Mouse (Mus musculus) left cerebral cortex, postnatal 14 days (tissue): Measurements from ENCODE around the gene Nme3. TPM values are rescaled to one million over a fixed set of nuclear protein-coding genes. Genes with fewer than 3 reads are reported as not detected.

ENCODE experiments used
- DNase-seq, 2 experiments: peaks; one replicate each; pipeline ENCODE4 v3.0.0; 2021 to 2022; ENCODE audit warnings: low spot score in 2 of 2, mixed read lengths in 1 of 2
- intact Hi-C: fragments of 180-260 bp; cut with DNase I; formaldehyde crosslinking; loops from one replicate; pipeline ENCODE4 v1.15.1; 2025
- long read RNA-seq, 2 experiments: library from polyadenylated mRNA; stranded (forward); transcript quantifications; one replicate each; pipeline ENCODE4 v2.0.0; 2021
- total RNA-seq, 2 experiments: library from RNA; stranded (reverse); gene quantifications; 2 replicates each; pipeline ENCODE4 v1.2.3; 2021

Gene Nme3
- total RNA-seq: 10 to 100 TPM; 40.3 to 44.6 TPM
- long read RNA-seq, experiment 1, transcript Nme3-201 (5 exons, 715 nt): major isoform, 10 of 16 reads
- long read RNA-seq, experiment 1, partial matches to known transcripts: 0 of 16 reads
- long read RNA-seq, experiment 1, other reads (novel, unspliced or antisense): 1 of 16 reads
- long read RNA-seq, experiment 2, transcript Nme3-201 (5 exons, 715 nt): major isoform, 6 of 20 reads
- long read RNA-seq, experiment 2, partial matches to known transcripts: 3 of 20 reads
- long read RNA-seq, experiment 2, other reads (novel, unspliced or antisense): 3 of 20 reads

DNA sequence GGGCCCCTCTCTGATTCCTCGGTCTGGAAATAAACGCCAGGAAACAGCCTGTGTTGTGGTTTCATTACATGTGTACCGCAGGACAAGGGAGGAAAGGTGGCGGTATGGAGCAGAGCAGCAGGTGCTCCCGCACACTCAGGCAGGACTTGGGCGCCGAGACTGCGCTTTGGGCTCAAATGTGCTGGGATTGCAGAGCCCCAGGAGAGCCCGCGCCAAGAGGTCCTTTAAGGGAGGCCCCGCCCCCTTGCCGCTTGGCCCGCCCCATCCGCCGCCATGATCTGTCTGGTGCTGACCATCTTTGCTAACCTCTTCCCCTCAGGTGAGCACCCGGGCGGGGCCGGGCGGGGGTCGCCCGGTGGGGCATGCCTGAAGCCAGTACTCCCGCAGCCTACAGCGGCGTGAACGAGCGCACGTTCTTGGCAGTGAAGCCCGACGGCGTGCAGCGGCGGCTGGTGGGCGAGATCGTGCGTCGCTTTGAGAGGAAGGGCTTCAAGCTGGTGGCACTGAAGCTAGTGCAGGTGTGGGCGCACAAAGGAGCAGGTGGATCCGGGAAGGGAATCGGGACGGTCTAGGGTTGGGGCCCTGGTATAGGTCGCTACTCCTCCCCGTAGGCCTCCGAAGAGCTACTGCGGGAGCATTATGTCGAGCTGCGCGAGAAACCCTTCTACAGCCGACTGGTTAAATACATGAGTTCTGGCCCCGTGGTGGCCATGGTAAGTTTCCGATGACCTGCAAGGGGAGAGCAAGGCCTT, at the start of gene Nme3:
TSS of gene Nme3 (plus strand) at position 260 of the 752 bp plus-strand sequence.
- intact Hi-C loops: no loop called here

DNA sequence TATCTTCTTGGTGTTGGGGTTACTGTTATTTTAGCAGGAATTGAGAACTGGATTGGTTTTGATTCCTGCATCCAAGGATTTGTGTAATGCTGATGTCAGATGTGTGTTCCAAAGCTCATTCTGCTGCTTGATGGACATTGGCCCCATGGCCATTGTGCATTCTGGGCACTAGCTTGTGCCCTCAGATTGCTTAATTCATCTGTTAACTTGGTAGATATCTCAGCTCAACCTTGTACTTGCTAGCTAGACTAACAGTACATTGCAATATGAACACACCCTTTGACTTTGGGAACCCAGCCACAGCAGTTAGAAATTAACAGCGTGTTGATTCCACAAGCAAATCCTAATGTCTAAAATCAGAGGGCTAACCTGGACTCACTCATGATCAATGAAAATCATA, 48.9 kb upstream of the Nme3 start:
- no peak for DNase-seq
- intact Hi-C loops: no loop called here

More for the DNA sequence above, at the start of gene Nme3:
- DNase-seq: peak; percentile 75

GRCm38 (mm10) chr17:24848600-24849031, 47.7 kb upstream of the Nme3 start:
- intact Hi-C loops: no loop called here
- no peak for DNase-seq

- intact Hi-C loops: no loop called here
- DNase-seq: no peak
Measured at GRCm38 (mm10) chr17:24849733-24850064, 46.6 kb upstream of the Nme3 start.

- intact Hi-C loops: no loop called here
- peak; percentile 96 to 99 for DNase-seq
Measured at GRCm38 (mm10) chr17:24850065-24850772, 46.1 kb upstream of the Nme3 start, which contains the start of gene Fahd1. TSS of gene Fahd1 (minus strand) at chr17:24850364.

DNA sequence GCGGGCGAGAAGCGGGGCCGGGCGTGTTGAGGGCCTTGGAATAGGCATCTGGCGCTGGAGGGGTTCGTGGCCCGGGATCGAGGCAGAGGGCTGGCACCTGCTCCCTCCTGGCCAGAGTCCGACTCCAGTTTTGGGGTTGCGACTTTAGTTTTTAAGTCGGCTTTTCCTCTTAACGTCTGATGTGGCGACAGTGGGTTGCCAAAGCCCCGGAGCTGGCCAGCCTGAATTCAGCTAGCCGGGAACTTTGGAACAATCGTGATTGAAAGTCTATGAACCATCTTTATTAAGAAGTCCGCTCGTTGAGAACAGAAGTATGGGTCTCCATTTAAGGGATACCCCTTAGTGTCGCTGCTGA, 45.5 kb upstream of the Nme3 start:
- intact Hi-C loops: no loop called here
- DNase-seq: no peak

GRCm38 (mm10) chr17:24851381-24852125, 44.7 kb upstream of the Nme3 start:
- DNase-seq: no peak
- intact Hi-C loops: no loop called here

GRCm38 (mm10) chr17:24855838-24856464, 40.3 kb upstream of the Nme3 start:
- intact Hi-C loops: no loop called here

DNA sequence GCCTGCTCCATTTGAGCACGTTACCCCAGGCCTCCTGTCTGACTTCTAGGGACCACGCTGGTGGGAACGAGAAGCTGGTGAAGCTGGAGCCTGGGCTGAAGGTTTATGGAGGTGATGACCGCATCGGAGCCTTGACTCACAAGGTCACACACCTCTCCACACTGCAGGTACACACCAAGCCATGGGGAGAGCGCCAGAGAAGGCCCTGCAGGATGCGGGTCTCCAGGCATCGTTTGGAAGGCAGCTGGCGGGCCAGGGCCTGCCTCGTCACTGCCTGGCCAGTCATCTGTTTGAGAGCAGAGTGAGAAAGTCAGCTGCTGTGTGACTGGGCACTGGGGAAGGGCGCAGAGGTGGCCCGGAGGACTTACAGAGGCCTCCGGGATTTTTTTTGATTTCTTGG, 39.7 kb upstream of the Nme3 start:
- intact Hi-C loops: no loop called here
- no peak for DNase-seq

More at GRCm38 (mm10) chr17:24855838-24856464, 40.3 kb upstream of the Nme3 start:
- DNase-seq: no peak

DNA sequence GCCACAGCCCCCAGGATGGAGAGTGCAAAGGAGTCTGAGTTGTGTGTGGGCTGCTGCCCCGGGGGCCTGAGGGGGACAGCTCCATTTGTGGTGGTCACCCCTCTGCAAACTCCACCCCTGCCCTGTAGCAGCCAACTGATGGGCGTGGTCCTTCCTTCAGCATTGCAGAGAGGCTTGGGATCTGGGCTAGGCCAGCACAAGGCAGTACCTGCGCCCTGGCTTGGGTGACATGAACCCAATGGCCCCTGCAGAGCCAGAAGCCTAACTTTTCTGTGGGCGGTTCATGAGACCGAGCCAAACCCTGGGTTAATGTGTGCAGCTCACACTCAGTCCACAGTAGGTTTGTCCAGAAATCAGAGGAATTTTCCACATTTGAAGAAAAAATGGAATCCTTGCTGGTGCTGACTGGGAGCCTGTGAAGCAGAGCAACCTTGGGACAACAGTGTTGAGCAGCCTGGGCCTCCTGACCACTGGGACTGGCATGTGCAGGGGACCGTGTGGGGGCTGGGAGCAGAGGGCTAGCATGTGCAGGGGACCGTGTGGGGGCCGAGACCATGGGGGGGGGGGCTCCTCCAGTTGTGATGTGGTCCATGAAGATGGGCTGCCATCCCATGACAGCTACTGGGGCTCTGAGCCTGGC, 38.3 kb upstream of the Nme3 start:
- DNase-seq: no peak

GRCm38 (mm10) chr17:24858967-24859366, 37.3 kb upstream of the Nme3 start:
- intact Hi-C loops: no loop called here
- DNase-seq: no peak

More for the DNA sequence above, 38.3 kb upstream of the Nme3 start:
- intact Hi-C loops: no loop called here

GRCm38 (mm10) chr17:24860076-24860475, 36.2 kb upstream of the Nme3 start:
- intact Hi-C loops: no loop called here
- DNase-seq: no peak

- intact Hi-C loops: no loop called here
Measured at GRCm38 (mm10) chr17:24861785-24862184, 34.5 kb upstream of the Nme3 start.

DNA sequence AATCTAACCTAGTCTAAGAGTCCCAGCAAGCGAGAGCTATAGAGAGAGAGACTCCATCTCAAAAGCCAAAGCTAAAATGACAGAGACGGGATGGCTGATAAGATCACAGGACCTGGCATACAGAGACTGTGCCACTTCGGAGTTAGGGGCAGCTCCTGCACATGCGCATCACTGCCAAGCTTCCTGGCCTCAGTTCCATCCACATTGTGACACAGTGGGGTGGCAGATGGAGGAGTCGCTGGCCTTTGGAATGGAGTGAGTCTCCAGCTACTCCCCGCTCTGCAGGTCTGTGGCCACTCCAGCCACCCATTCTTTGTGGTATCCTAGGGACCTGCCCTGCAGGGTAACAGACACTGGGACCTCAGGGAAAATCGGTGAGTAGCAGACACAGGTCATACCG, 30.5 kb upstream of the Nme3 start, which contains the start of gene Igfals:
TSS of gene Igfals (plus strand) at position 222 of the 400 bp plus-strand sequence.
- DNase-seq: no peak
- intact Hi-C loops: no loop called here

More at GRCm38 (mm10) chr17:24861785-24862184, 34.5 kb upstream of the Nme3 start:
- DNase-seq: no peak

DNA sequence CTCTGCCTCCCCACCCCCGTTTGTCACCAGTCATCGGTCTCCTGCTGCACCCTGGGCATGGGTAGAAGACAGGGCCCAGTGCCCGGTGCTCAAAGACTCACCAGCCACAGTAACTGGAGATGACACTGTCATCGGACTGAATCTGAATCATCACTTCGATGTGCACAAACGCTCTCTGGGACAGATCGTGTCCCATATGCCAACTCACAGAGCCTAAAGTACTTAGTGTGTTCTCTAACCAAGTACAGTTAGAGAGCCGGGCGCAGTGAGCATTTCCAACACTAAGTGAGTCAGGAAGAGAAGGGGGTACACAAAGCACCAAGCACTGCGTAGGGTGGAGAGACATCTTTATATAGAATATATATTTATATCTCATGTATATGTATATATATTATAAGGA, 28.4 kb upstream of the Nme3 start:
- peak in 1 of 2 experiments; percentile 77 for DNase-seq
- intact Hi-C loops: no loop called here

GRCm38 (mm10) chr17:24873695-24874404, 22.4 kb upstream of the Nme3 start:
- DNase-seq: no peak
- intact Hi-C loops: no loop called here

DNA sequence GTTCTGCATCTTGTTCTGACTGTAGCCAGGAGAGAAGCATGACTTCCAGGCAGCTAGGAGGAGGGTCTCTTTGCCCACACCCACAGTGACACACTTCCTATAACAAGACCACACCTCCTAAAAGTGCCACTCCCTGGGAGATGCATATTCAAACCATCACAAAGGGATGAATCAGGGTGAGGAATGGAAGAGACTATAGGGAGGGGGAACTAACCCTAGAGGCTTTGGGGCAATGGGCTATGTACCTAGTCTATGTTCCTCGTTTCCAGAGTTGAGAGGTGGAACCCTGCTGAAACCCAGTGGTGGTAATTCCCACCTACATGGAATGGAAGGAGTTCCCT, 21.9 kb upstream of the Nme3 start:
- DNase-seq: no peak

GRCm38 (mm10) chr17:24874989-24875388, 21.3 kb upstream of the Nme3 start:
- intact Hi-C loops: no loop called here
- DNase-seq: no peak

More for the DNA sequence above, 21.9 kb upstream of the Nme3 start:
- intact Hi-C loops: no loop called here
